Mouse (Mus musculus) urinary bladder, postnatal 36 days (tissue): ENCODE data around the gene Setd6.

Experiments used
- DNase-seq, 2 experiments: peaks; one replicate each; pipeline ENCODE4 v3.0.0; 2022; ENCODE audit warnings: low spot score in 2 of 2, mixed read lengths in 1 of 2

Setd6 gene

DNA sequence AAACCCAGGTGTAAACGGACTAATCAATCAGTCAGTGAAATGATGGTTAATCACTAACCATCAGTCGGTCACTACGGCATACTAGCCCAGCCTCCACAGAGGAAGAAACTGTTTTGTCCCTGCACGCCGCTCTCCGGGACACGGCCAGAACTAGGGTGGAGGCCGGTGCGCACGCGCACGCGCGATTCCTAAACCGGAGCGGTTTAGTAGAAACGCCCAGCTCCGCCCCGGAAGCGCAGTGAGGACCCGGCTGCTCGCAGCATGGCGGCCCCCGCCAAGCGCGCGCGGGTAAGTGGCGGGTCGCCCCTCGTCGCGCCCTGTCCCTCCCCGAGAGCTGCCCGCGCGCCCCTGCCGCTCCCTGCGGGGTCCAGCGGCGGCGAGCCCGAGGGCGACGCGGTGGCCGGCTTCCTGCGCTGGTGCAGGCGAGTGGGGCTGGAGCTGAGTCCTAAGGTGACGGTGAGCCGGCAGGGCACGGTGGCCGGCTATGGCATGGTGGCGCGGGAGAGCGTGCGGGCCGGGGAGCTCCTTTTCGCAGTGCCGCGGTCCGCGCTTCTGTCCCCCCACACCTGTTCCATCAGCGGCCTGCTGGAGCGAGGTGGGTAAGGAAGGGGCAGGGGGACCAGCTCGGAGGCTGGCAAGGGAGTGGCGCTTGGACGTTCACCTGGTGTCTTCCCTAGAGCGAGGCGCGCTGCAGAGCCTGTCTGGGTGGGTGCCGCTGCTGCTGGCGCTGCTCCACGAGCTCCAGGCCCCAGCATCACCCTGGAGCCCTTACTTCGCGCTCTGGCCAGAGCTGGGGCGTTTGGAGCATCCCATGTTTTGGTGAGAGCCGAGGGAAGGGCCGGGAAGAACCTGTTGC, at the start of gene Setd6:
TSS of gene Setd6 (plus strand) at position 206 of the 856 bp plus-strand sequence.
- peak; percentile 75 to 84 for DNase-seq

DNA sequence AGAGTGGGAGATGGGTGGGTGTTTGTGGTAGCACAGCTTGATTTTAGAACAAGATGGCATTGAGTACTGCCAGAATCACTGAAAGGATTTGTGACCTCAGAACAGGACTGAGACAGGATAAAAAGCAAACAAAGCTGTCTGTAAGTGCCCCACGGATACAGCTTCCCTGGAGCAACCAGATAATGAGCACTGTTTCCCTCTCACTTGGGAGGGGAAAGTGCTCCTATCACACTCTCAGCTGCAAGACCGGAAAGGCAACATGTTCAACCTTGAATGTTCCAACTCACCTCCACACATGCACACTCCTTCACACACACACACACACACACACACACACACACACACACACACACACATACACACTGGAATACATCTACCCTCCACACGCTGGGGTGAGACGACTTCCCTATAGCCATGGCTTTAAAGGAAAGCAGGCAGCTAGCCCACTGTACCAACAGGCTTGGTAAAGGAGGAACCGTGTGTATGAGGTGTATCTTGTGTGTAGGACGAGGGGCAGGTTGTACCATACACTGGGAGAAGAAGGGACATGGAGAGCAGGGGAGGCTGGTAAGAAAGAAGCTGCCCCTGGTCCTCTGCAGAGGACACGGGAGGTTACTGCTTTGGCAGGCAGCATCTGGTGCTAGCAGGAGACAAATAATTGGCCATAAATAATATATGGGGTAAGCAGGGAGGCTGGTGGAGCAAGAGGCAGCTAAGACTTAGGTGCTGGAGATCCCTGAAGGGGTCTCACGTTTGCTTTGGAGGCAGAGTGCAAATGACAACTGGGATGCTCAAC, 47.3 kb upstream of the Setd6 start:
- DNase-seq = no peak

DNA sequence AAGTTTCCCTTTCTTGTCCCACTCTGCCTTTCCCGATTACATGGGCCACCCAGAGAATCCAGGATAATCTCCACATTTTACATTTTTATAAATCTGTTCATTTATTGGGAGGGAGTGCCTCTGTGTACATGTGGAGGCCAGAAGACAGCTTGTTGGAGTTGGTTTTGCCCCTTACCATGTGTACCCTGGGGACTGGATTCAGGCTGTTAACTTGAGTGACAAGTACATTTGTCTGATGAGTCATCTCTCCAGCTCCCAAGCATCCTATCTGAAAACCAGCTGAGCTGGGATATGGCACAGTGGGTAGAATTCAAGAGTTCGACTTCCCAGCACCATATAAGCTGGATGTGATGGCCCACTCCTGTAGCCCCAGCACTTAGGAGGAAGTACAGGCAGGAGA, 45.7 kb upstream of the Setd6 start:
- DNase-seq = no peak

DNA sequence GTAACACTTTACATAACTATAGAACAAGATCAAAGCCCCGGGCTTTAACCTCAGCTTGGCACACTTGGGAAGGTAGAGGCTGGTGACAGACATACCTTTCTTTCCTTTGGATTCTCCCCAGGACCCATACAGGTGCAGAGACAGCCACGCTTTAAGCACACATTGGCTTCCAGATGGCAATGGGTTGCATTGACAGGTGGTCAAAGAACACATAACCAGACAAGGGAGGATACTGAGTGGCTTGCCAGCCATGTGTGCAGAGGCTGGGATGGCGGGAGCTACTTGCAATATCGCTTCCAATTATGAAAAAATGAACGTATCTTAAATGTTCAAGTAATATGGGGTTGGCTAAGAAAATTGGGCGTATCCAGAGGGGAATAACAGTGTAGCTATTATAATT, 43.8 kb upstream of the Setd6 start:
- DNase-seq = no peak

DNA sequence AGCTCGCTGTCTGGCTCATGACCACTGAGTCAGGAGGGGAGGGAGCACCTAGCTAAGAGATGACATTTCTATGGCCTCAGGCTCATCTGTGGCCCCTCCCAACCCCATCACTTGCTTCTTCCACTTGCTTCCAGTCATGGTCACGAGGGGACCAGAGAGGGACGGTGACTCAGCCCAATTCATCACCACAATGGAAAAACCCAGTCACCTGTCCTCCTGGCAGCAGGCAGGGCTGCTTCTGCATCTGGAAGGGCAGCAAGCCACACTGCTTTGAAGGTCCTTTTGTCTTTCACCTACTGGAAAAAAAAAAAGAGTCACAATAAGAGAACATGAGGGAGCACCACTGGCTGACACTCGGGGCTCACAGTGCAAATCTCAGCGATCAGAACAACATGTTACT, 42.9 kb upstream of the Setd6 start:
- no peak for DNase-seq

- no peak for DNase-seq
These were observed 39.0 kb upstream of the Setd6 start, which contains the start of gene Ndrg4 for GRCm38 (mm10) chr8:95676631-95677030. Gene Ndrg4, plus strand, starts transcription at chr8:95676980.

DNA sequence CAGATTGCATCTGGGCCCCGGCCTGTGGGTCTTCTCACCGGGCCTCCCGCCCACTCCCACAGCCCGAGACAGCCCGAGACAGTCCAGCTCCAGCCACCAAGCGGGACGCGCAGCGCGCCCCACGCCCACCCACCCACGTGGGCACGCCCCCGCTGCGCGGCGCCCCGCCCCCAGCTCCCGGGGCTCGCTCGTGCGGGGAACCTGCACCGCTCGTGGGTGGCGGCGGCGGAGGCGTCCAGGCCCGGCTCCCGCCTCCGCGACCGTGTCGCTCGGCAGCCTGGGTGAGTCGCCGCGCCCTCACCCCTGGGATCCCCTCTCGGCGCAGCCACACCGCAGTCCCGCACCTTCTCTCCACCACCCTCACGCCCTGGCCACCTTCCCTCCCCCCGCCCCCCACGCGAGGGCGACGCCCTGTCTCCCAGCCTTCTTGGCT, 38.1 kb upstream of the Setd6 start:
- no peak for DNase-seq

DNA sequence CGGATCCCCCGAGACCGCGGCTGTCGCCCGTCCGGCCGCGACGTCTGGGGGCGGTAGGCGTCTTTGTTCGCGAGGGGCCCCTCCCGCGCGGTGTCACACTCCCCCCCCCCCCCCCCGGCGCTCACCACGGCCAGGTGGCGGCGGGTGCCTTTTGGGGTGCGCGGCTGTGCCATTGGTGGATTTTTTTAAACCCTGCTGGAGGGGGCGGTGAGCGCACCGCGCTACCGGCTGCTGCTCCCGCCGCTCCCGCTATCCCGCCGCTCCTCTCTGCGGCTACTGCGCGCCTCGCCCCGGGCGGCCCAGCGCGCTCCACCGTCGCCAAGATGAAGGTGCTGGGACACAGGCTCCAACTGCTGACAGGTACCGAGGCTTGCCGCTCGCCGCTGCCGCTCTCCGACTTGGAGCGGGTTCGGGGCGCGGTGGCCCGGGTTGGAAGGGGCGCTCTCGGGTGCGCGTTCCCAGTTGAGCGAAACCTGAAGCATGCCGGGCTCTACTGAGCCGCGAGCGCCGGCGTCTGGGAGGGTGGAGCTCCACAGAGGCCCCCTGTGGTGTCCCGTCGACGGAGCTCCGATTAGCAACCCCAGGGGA, 37.6 kb upstream of the Setd6 start:
- DNase-seq = no peak

DNA sequence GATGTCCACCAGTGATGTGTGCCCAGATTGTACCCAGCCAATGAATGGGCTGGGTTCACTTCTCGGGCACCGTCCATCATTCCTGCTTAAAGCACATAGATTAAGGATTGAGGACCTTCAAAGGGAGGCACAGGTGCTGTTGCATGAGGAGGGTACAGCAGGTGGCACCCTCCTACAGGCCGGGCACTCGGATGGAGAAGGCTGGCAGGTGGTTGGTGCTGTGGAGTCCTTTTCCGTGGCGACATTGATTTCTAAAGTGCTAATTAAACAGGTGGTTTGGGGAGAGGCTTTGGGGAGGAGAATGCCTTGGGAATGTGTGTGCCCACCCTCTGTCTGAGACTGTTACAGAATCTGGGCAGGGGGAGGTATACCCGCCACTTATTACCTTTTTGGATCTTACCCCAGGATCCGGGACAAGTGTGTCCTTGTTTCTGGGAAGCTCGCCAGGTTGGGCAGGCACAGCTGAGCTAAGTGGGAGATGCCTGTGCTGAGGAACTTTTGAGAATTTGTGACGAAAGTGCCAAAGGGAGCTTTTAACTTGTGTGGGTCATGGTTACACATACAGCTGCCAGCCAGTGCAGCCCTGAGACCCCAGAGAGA, 27.5 kb upstream of the Setd6 start:
- no peak for DNase-seq

GRCm38 (mm10) chr8:95690929-95691541, 24.6 kb upstream of the Setd6 start:
- no peak for DNase-seq

GRCm38 (mm10) chr8:95694631-95695030, 21.1 kb upstream of the Setd6 start:
- no peak for DNase-seq

- no peak for DNase-seq
These were observed 19.0 kb upstream of the Setd6 start for GRCm38 (mm10) chr8:95696661-95697060.

- peak; percentile 63 to 73 for DNase-seq
These were observed 18.6 kb upstream of the Setd6 start for GRCm38 (mm10) chr8:95697128-95697527.

DNA sequence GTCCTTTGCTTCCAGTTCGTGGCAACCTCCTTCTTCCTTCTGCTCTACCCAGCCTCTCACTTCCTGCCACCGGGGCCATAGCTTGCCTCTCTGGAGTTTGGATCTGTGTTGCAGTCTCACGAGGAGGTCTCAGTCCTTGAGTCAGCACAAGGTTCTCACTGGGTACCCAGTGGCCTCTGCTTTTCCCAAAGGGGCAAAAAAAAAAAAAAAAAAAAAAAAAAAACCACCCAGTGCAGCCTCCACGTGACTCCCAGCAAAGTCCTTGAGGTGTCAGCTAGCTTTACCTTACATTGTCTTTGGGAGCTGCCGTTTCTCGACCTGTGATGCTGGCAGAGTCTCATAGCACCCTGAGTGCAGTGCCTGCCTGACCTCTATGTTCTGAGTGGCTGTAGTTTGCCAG, 17.5 kb upstream of the Setd6 start:
- no peak for DNase-seq

- no peak for DNase-seq
These were observed 15.4 kb upstream of the Setd6 start for GRCm38 (mm10) chr8:95700282-95700681.

DNA sequence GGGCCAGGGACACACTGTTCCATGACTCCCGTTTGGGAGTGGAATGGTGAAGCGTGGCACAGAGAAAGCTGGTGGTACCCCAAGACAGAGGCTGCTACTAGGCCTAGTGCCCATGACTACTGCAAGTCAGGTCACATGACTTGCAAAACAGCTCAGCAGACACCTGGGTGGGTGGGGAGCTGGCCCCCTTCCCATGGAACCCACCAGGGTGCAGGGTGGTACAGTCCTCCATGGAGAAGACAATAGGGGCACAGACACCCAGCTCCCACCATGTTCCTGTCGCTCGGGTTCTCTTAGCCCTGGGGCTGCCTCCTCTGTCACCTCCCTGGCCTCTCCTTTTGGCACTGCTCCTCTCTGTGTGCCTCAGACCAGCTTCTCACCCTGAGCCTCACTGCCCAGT, 13.9 kb upstream of the Setd6 start:
- DNase-seq = no peak

DNA sequence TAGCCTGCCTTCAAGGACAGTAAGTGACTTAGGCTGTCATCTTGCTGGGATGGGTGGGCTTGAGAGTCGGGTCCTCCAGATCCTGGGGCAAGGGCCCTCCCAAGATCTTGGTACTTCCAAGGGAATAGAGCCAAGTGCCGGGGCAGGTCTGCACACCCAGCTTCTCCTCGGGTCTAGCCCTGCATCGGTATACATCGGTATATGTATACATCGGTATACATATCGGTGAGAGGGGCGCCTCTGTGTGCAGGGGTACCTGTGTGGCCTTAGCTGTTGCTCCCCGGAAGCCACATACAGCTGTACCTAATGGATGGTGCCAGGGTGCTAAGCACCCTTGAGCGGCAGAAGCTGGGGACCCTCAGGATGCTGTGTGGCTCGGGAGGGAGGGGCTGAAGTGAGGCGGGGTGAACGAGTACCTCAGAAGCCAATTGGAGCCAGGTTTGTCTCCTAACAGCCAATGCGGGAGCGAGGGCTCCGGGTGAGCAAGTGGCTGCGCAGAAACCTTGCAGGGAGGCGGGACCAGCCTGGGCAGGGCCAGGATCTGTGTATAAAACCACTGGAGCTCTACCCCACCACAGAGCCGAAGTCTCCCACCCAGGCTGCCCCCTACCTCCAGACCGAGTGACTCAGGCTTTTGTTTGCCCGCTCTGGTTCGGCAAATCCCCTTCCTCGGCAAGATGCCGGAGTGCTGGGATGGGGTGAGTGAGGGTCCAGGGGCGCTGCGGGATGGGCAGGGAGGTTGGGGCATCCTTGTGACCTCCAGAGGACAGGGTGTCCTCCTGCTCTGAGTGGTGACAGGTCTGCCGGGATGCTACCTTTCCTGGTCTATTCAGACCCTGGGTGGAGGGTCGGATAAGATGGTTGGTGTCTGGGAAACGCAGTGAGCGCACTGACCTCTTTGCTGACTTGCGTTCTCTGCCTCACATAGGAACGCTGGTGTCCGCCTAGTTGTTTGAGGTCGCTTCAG, 12.9 kb upstream of the Setd6 start:
- peak; percentile 58 to 81 for DNase-seq

GRCm38 (mm10) chr8:95703461-95704260, 12.0 kb upstream of the Setd6 start:
- DNase-seq = no peak

DNA sequence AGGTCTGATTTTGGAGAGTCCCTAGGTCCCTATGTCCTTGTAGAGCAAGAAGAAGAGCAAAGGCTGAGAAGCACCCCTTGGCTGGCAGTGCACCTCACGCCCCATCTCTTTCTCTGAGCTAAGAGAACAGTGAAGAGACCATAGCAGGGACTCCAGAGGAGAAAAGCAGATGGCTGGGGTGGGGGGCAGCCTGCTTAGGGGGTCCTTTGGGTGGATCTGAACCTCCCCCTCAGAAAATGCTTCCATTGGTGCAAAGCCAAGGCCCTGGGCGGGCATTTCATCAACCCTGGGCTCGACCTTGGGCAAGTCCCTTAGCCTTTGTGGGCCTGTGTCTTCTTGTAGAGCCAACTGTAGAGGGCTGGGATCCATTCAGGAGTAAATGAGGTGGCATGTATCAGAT, 11.1 kb upstream of the Setd6 start:
- no peak for DNase-seq

GRCm38 (mm10) chr8:95709579-95709978, 6.1 kb upstream of the Setd6 start:
- no peak for DNase-seq
